Mouse (Mus musculus) embryonic fibroblast, embryonic 13.5 days (primary cell): Measurements from ENCODE around the gene Vps9d1. TPM values are rescaled to one million over a fixed set of nuclear protein-coding genes. Genes with fewer than 3 reads are reported as not detected.
"Not testable (repeated sequence)": the region's sequence is repeated elsewhere in the genome, so short reads cannot be mapped to it uniquely, and the experiment has no call there.

Experiments used
- H3K27ac ChIP-seq: 2 replicates; pipeline ENCODE4 v1.5.1; 2012; ENCODE audit warnings: low read length, control low read depth, inconsistent platforms; ENCODE audit not compliant: insufficient read depth
- H3K4me1 ChIP-seq: 2 replicates; pipeline ENCODE4 v1.6.1; 2011; ENCODE audit warnings: low read length; ENCODE audit not compliant: control insufficient read depth, insufficient read depth
- H3K4me3 ChIP-seq: 2 replicates; pipeline ENCODE4 v1.5.1; 2011; ENCODE audit warnings: mild to moderate bottlenecking, control low read depth, low read length; ENCODE audit not compliant: insufficient read depth
- CTCF ChIP-seq: IDR thresholded peaks from 2 replicates; pipeline ENCODE4 v1.5.1; 2011; ENCODE audit warnings: mild to moderate bottlenecking, control low read depth, low read length, moderate library complexity, borderline replicate concordance; ENCODE audit not compliant: insufficient read depth
- POLR2A ChIP-seq: IDR thresholded peaks from 2 replicates; pipeline ENCODE4 v1.6.1; 2011; ENCODE audit warnings: low read depth, mild to moderate bottlenecking, control low read depth, low read length, moderate library complexity
- polyA plus RNA-seq: library from polyadenylated mRNA; stranded (reverse); fragments of >200 nt; gene quantifications from 2 replicates; pipeline ENCODE4 v1.2.4, GENCODE M21; 2011; ENCODE audit warnings: low read depth; ENCODE audit not compliant: missing spikeins, insufficient read length

Vps9d1 gene
- polyA plus RNA-seq, 1 experiment, result 14.3 TPM

DNA sequence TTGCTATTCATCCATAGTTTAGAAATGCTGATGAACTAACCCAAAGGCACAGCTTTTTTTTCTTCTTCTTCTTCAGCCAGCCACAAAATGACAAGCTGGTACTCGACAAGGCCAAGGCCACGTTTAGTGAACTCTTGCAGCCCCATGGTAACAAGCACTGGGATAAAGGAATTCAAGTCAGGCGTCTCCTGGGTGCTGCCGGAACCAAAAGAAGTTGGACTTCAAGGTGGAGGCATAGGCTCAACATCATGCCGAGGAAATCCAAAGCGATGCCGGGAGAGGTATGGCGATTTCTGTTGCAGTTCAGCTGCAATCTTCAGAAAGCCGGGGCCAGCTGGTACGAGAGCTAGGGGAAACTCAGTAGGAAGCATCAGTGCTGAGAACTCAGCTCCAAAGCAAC is 14.8 kb downstream of the Vps9d1 start:
- TF ChIP-seq CTCF (no peak), POLR2A (no peak)
- peaks cover 4% of the 10 kb centered on the region; the same call in 1 of the 2 replicates for H3K4me1 ChIP-seq
- H3K4me3 ChIP-seq, result no peak overlapping the region
- no peak overlapping the region for H3K27ac ChIP-seq

DNA sequence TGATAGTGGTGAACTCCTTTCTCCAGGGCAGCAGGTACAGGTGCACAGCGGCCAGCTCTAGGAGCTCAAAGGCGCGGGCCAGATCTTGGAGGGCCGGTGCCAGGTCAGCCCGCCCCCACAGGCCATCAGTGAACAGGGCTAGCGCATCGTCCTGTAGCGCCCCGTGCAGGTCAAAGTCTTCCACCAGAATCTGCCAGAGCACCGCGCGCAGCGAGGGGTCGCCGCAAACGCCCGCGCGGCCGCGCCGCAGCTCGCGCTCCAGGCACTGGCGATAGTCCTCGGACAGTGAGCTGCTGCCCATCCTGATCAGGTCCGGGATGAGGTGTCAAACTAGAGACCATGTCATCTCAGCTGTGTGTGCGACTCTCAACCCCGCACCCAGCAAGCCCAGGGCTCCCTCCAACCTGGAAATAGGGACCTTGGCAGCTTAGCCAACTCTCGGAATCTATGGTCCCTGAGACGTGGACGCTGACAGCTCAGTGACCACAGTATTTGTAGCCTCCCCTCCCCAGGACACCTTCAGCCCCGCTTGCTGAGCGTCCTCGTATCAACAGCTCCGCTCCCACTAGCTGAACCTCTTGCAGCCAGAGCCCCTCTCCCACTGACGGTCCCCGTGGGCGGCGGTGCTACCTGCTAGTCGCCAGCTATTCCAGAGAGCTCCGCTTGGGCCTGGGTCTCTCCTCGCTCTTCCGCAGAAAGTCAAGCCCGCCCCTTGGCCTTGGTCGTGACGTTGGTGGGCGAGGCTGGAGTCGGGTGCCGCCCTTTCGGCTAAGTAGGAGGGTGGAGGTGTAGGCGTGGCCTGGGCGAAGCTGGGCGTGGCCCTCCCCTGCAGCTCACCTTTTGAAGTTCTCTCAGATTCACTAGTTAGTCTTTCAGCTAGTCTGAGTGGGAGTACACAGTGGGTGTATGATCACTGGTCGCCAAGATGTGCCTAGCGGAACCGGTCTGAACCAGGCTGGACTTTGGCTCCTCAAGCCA is 18.3 kb downstream of the Vps9d1 start, which contains the start of gene Spata2l:
Gene Spata2l (minus strand): TSS at position 714 of the 978 bp plus-strand sequence.
- peaks cover 4% of the 10 kb centered on the region; the same call in 1 of the 2 replicates for H3K4me1 ChIP-seq
- TF ChIP-seq POLR2A (peak; percentile 58), CTCF (no peak)
- H3K4me3 ChIP-seq, result peak within 1 kb of the TSS; percentile 63
- H3K27ac ChIP-seq, result no peak within 1 kb of the TSS

DNA sequence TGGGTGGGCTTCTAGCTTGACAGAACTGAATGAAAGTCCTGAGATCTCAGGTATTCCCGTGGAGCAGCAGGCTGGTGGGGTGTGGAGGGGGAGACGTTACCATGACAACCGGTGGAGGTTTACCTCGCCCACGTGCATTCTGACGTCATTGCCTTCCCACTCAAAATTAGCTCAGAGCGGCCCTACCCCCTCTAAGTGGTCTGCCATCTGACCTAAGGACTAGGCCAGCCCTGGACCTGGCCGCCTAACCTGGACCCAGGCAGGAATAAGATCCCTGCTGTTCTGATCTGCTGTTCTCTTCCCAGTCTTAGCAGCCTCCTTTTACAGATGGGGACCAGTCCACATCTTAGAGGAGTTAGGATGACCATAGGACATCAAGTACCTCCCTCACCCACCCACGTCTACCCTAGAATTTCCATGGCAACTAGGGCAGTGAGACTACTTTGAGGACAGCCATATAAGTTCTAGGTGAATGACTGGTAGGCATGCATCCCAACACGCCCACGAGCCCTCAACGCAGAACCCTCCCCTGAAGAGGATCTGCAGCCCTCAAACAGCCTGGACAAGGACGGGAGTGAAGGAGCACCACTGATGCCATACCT is 19.1 kb downstream of the Vps9d1 start:
- Histone ChIP-seq H3K27ac (no peak overlapping the region), H3K4me1 (peaks cover 4% of the 10 kb centered on the region; the same call in 1 of the 2 replicates), H3K4me3 (peak overlapping the region; percentile 63; the same call in 1 of the 2 replicates)
- TF ChIP-seq CTCF (no peak), POLR2A (peak; percentile 28; the same call in 1 of the 2 replicates)

DNA sequence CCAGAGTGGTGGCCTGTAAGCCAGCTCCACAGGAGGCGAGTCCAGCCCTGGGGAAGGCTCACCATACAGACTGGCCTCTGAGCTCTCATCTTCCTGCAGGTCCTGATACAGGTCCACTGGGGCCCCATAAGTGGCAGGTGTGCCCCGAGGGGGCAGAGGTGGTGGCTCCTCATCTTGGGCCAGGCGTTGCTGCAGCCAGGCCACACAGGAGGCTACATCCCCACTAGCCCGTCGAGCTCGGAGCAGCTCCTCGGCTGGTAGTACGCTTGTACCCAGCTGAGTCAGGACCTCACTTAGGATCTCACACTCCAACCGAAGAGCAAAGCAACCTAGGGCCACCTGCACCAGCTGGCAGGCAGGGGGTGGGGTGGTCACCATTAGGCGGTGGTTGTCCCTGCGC is 20.4 kb downstream of the Vps9d1 start:
- Histone ChIP-seq H3K4me1 (peaks cover 4% of the 10 kb centered on the region; the same call in 1 of the 2 replicates), H3K4me3 (no peak overlapping the region), H3K27ac (no peak overlapping the region)
- TF ChIP-seq CTCF, result no peak

DNA sequence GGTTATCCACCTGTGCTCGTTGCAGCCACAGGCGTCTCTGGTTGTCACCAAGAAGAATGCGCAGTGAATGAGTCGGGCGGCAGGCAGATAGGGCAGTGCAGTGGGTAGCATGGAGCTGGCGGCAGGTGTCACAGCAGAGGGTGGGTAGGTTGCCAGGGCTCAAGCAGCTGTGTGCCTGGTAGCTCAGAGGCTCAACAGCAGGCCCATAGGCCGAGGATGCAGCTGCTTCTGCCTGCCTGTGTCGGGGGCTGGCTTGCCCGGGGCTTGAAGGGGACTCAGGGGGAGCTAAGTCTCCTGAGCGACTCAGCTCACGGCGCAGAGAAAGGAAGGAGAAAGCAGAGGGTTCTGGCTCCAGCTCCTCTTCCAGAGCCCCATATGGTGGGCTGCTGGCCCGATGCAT is 20.8 kb downstream of the Vps9d1 start:
- H3K4me1 ChIP-seq, result peaks cover 4% of the 10 kb centered on the region; the same call in 1 of the 2 replicates
- TF ChIP-seq CTCF, result no peak
- 0 out of 2 replicates have a peak, but pooled peaks have one; percentile 1 for TF ChIP-seq POLR2A
- no peak overlapping the region for H3K27ac ChIP-seq
- no peak overlapping the region for H3K4me3 ChIP-seq

DNA sequence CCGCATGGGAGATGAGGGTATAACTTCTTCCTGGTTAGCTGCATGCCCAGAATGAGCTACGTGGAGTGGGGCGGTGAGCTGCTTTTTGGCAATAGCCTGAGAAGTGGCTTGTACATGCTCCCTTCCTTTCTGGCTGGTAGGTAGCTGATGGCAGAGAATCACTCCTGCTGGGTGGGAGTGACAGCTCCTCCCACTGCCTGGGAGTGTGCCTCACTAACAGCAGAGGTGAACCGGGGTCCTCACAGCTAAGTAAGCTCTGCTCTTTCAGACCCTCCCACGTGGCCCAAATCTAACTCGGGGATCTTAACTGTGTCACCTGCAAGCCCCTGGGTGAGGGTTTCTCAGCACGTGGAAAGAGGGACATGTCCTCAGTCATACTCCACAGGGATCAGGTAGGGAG is 21.6 kb downstream of the Vps9d1 start:
- H3K27ac ChIP-seq, result no peak overlapping the region
- no peak overlapping the region for H3K4me3 ChIP-seq
- no peak for TF ChIP-seq CTCF
- no peak for TF ChIP-seq POLR2A
- H3K4me1 ChIP-seq, result peaks cover 4% of the 10 kb centered on the region; the same call in 1 of the 2 replicates

DNA sequence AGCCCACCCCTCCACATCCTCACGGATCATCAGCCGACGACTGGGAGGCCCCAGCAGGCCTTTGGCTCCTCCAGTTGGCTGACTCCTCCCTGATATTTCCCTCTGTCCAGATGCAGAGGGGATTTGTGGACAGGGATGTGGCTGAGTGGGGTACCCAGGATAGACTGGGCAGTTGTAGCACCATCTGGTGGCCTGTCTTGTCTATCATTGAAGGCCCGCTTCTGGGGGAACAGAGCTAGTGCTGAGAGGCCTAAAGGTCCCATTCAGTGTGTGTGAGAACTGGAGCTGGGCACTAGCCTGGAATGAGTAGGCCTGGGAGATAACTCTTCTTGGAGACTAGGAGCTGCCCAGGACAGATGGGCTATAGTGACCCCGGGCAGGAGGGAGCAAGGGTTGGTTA is 22.4 kb downstream of the Vps9d1 start:
- TF ChIP-seq POLR2A, result no peak
- 0 out of 2 replicates have a peak, but pooled peaks have one; percentile 7 for TF ChIP-seq CTCF
- Histone ChIP-seq H3K4me1 (peaks cover 4% of the 10 kb centered on the region; the same call in 1 of the 2 replicates), H3K27ac (no peak overlapping the region), H3K4me3 (no peak overlapping the region)

DNA sequence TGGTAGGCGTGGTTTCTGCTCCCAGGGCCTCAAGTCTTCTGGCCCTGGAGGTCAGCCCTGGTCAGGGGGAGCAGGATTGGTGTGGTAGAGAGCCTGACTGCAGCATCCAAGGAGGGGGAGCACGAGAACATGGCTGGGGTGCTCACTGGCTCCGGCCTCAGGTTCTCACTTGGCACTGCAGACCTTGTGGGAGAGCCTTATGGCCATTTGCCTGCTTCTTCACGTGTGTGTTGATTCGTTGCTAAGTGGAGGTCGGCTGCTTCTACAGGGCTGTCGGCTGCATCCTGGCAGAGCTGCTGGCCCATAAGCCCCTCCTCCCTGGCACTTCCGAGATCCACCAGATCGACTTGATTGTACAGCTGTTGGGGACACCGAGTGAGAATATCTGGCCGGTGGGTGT is 23.8 kb downstream of the Vps9d1 start:
- H3K27ac ChIP-seq, H3K4me3 ChIP-seq, H3K4me1 ChIP-seq: not testable (repeated sequence)

DNA sequence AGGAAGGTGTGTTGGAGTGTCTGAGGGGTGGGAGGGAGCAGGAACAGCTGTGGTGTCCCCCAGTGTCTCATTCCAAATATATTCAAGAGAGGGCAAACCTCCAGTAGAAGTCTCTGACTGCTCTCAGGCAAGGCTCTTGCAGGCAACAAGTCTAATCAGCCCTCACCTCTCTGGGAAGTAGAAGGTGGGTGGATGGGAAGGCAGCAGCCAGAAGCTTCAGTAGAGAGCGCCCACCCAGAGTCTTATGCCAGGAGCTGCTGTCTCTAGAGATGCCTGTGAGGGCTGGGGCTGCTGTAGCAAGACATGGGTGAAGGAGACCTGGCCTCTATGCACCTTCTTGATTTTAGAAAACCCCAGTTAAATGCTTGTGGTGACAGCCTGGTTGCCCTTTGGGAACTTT is 25.7 kb downstream of the Vps9d1 start:
- no peak overlapping the region for H3K4me3 ChIP-seq
- TF ChIP-seq CTCF (no peak), POLR2A (no peak)
- no peaks in the 10 kb centered on the region for H3K4me1 ChIP-seq
- no peak overlapping the region for H3K27ac ChIP-seq
